Comparison of ENCODE assay signal across 29 mouse cellular contexts in the genomic region with DNA sequence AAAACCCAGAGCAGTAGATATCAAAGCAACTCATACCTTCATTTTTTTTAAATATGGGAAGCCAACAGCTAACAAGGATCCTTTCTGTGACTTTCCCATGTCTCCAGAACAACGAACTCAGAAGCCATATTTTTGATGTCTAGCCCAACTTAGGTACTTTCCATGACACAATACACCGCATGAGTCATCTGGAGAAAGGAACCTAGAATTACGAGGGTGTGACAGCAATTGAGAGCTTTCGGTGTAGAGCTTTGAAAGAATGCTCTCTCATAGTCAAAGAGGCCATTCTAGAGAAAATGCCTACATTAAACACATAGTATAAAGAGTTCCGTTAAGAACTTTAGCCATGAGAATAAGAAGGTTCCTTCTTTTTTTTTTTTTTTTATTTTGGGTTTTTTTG.
"Had no signal": no experiment of that assay in that cellular context is flagged by ENCODE, and none has a peak within 500 bp of the region (broad histone marks: within the 10 kb centered on the region; RNA-seq: fewer than 3 reads in every experiment).

No protein-coding gene starts in this region.

- ATAC-seq: hindbrain, embryonic 16.5 days; hindbrain, postnatal 0 days; inflammation-experienced regulatory T-cells, adult 6 months; intestine, embryonic 15.5 days; intestine, embryonic 16.5 days; intestine, postnatal 0 days had no signal

- H3K27me3 ChIP-seq: heart, embryonic 12.5 days; heart, embryonic 13.5 days; heart, embryonic 15.5 days; hindbrain, embryonic 12.5 days; hindbrain, embryonic 13.5 days; hindbrain, embryonic 15.5 days; intestine, embryonic 15.5 days; kidney, embryonic 15.5 days had no signal

- H3K4me3 ChIP-seq: heart, embryonic 12.5 days; heart, embryonic 13.5 days; heart, embryonic 15.5 days; hindbrain, embryonic 10.5 days; hindbrain, embryonic 12.5 days; hindbrain, embryonic 13.5 days; hindbrain, embryonic 15.5 days; intestine, embryonic 15.5 days; kidney, embryonic 15.5 days; layer of hippocampus, adult 2 months; left cerebral cortex, adult 2 months had no signal

- H3K4me1 ChIP-seq: heart, embryonic 12.5 days; heart, embryonic 13.5 days; heart, embryonic 15.5 days; hindbrain, embryonic 10.5 days; hindbrain, embryonic 12.5 days; hindbrain, embryonic 13.5 days; hindbrain, embryonic 15.5 days; intestine, embryonic 15.5 days had no signal

- H3K36me3 ChIP-seq: heart, embryonic 12.5 days; heart, embryonic 13.5 days; heart, embryonic 15.5 days; hindbrain, embryonic 10.5 days; hindbrain, embryonic 12.5 days; hindbrain, embryonic 13.5 days; hindbrain, embryonic 15.5 days; intestine, embryonic 15.5 days; kidney, embryonic 15.5 days had no signal

- H3K9ac ChIP-seq: heart, embryonic 12.5 days; heart, embryonic 13.5 days; heart, embryonic 15.5 days; hindbrain, embryonic 12.5 days; hindbrain, embryonic 13.5 days; hindbrain, embryonic 14.5 days; hindbrain, embryonic 15.5 days; intestine, embryonic 15.5 days; kidney, embryonic 15.5 days had no signal

- H3K4me2 ChIP-seq: heart, embryonic 11.5 days; heart, embryonic 12.5 days; heart, embryonic 13.5 days; heart, embryonic 15.5 days; hindbrain, embryonic 12.5 days; hindbrain, embryonic 13.5 days; hindbrain, embryonic 14.5 days; hindbrain, embryonic 15.5 days; intestine, embryonic 15.5 days; kidney, embryonic 15.5 days had no signal

- H3K27ac ChIP-seq: heart, embryonic 13.5 days; heart, embryonic 15.5 days; hindbrain, embryonic 10.5 days; hindbrain, embryonic 12.5 days; hindbrain, embryonic 13.5 days; hindbrain, embryonic 14.5 days; hindbrain, embryonic 15.5 days; hindbrain, postnatal 0 days; intestine, embryonic 15.5 days; kidney, embryonic 15.5 days; kidney, postnatal 0 days; layer of hippocampus, adult 2 months; left cerebral cortex, adult 2 months had no signal

- H3K9me3 ChIP-seq: heart, embryonic 12.5 days; heart, embryonic 13.5 days; heart, embryonic 15.5 days; hindbrain, embryonic 10.5 days; hindbrain, embryonic 12.5 days; hindbrain, embryonic 13.5 days; hindbrain, embryonic 15.5 days; intestine, embryonic 15.5 days; kidney, embryonic 15.5 days had no signal

- DNase-seq: kidney, adult 11 months; kidney, adult 18-20 months; kidney, adult 2 months; kidney, adult 8-10 months; kidney, adult 9 months; kidney, postnatal 14 days; kidney, postnatal 25 days; kidney, postnatal 36 days; layer of hippocampus, adult 9-11 months; layer of hippocampus, postnatal 36 days had no signal
